Mouse (Mus musculus) MEL-GATA-1-ER (cell line): ENCODE data around the gene Gm16181.

ENCODE experiments used
- DNase-seq: peaks from one replicate; pipeline ENCODE4 v3.0.0-alpha.2; 2012; ENCODE audit warnings: low read depth; ENCODE audit errors: extremely low read depth

Gene Gm16181

DNA sequence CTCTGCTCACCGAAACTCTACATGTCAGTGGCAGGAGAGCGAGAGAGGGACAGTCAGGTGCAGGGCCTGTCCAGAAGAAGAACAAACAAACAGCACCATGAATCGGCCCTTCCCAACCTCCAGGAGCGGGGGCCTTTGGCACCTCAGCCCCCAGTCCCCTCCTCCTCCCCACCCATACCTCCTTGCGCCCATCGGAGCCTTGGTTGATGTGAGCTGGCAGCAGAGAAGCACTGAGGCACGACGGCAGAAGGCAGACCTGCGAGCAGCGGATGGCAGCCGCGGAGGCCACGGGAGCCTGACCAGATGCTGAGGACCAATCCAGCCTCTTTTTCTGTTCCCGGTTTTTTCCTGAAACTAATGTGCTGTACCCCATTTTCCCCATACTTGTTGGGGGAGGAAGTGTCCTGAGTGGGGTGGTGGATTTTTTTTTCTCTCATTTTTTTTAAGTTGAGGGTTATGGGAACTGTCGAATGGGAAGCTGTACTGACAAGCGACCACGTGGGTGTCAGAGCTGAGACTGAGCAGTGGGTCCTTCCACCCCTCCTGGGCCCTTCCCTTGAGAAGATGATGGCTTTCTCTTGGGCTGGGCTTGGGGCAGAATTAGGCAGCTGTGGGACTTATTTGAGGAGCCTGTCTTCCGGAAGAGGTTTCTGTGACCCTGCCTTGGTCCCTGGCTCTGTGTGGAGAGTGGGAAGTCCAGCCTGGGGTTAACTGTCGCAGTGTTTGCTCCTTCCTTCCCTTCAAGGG, 29.0 kb downstream of the Gm16181 start:
- DNase-seq: no peak

DNA sequence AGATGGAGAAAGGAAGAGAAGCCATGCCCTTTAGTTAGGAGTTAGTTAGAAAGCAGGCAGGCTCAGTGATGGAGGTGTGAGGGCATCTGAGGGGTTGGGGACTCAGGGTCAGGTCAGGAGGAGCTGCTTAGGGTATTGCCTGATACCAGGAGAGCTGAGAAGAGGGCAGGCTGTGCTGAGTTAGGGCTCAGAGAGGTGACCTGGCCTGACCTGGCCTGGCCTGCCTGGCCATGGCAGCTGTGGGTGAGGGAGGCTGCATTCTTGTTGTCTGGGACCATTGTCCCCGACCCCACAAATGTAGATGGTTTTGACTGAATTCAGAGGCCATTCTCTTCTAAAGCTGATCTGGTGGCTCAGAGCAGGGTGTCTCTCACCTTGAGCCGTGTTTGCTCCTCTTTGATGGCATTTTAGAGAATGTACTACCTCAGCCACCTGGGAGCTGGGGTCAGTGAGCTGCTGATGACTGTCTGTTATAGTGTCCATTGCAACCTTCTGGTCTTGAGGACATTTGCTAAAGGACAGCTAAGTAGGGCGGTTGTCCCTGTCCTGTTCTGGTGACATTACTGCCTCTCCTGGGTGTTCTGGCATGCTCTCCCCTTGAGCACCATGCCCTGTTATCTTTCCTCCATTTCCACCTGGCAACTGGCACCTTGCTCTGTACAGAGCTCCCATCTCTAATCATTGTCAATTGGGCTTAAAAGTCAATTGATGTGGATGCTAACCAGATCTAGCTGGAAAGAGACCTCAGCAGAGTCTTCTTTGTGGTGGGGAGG, 29.9 kb downstream of the Gm16181 start:
- no peak for DNase-seq

DNA sequence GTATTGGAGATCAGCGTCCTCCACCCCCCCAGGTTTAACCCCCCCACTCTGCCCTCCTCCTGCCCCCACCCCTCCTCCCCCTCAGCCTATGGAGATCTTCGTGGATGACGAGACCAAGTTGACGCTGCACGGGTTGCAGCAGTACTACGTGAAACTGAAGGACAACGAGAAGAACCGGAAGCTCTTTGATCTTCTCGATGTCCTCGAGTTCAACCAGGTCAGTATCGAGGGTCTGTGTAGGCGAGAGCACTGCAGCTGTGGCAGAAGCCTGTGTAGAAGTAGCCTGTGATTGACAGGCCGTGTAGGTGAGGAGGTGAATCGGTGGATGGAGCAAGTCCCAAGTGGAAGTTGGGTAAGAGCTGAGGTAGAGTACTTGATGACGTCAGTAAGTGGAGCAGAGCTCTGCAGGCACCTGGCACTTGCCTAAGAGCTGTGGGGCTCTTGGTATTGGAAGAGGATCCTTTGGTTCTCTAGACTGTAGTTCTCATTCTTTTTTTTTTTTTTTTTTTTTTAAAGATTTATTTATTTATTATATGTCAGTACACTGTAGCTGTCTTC, 30.6 kb downstream of the Gm16181 start:
- DNase-seq: no peak

DNA sequence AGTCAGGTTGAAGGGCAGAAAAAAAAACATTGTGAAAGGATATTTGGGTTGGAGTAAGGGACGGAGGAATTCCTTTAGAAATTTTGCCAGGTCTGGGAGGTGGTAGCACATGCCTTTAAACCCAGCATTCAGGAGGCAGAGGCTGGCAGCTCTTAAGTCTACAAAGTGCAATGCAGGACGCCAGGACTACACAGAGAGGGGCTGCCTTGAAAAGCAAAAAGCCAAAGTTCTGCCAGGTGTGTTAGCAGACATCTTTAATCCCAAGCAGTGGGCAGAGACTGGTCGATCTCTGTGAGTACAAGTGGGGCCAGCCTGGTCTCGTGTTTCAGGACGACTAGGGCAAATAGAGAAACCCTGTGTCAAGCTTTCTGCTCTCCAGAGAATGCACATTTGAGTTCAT, 31.3 kb downstream of the Gm16181 start:
- no peak for DNase-seq

DNA sequence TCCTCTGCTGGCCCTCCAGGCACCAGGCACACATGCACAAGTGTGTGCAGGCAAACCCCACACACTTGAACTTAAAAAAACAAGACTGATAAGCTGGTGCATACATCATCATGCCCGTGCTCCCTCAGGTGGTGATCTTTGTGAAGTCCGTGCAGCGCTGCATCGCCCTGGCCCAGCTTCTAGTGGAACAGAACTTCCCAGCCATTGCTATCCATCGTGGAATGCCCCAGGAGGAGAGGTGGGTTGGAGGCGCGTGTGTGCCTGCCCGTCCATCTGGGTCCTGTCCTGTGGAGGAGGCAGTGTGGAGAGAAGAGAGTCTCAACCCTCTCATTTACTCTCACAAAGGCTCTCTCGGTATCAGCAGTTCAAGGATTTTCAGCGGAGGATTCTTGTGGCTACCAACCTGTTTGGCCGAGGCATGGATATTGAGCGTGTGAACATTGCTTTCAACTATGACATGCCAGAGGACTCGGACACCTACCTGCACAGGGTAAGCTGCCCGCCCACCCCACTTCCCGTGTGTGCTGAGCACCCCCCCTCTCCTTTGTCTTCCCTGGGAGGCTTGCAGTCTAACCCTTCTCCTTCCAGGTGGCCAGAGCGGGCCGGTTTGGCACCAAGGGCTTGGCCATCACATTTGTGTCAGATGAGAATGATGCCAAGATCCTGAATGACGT, 32.1 kb downstream of the Gm16181 start:
- no peak for DNase-seq

DNA sequence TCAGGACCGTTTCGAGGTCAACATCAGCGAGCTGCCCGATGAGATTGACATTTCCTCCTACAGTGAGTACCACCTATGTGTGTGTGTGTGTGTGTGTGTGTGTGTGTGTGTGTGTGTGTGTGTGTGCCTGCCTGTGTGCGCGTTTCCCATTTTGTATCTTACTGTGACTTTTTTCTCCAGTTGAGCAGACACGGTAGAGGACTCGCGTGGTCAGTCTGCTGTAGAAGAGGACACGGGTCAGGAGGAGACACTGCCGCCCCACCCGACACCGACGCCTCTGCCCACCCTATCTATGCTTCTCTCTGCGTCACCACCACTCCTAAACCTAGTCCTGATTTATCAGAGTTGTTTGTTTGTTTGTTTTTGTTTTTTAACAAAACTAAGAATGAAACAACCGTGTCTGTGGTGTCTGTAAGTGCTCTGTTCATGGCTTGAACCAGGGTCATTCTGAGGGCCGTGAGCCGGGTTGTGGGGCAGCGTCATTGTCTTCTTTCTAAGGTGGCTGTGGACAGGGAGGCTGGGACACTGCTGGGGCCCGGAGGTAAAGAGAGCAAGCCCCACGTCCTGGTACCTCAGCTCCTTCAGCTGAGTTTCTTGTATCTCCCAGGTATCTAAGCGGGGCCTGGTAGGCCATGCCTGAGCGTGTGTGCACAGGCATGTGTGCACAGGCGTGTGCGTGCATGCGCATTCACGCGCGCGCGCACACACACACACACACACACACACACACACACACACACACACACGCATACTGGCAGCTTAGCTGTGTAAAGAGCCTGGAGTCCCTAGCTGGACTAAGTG, 32.9 kb downstream of the Gm16181 start:
- DNase-seq: no peak

DNA sequence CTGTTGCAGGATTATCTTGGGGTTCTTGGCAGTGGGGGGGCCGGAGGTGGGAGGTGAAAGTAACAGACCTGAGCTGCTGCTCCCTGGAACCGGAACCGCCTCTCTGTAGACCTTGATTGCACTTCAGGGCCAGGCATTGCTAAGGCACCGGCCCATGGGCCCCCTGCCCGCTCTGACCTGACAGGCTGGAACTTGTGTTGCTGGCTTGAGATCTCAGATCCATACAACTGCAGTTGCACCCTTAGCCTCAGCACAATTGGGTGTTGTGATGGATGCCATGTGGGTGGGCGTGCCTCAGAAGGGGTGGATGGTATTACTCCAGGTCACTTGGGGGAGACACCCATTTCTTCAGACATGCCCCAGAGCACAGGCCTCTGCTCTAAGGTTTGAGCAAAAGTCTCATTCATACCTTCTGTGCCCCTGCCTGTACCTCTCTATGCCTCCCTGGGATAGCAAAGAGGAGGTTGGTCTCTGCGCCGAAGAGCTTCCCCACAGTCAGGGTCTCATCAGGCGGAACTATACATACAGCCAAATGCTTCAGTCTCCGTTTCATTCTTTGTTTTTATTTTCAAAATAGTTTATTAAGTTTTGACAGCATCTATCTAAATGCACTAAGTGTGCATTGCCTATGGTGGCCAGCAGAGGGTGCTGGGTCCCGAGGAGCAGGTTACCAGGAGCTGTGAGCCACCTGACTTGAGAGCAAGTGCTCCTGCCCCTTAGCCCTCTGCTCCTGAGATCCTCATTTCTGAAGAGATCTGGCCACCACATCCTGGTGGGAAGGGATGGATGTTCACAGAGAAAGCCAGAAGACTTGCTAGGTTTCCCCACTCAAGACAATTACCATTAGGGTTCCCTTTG, 33.8 kb downstream of the Gm16181 start:
- no peak for DNase-seq

DNA sequence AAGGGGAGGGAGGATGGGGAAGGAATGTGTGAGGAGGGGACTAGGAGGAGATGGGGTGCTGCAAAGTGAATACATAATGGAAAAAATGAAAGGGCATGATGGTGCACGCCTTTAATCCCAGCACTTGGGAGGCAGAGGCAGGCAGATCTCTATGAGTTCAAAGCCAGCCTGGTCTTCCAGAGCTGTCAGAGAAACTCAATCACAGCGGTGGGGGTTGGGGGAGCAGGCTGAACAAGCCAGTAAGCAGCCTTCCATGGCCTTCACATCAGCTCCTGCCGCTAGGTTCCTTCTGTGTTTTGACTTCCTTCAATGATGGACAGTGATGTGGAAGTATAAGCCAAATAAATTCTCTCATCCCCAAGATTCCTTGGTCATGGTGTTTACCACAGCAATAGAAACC, 34.7 kb downstream of the Gm16181 start:
- no peak for DNase-seq

DNA sequence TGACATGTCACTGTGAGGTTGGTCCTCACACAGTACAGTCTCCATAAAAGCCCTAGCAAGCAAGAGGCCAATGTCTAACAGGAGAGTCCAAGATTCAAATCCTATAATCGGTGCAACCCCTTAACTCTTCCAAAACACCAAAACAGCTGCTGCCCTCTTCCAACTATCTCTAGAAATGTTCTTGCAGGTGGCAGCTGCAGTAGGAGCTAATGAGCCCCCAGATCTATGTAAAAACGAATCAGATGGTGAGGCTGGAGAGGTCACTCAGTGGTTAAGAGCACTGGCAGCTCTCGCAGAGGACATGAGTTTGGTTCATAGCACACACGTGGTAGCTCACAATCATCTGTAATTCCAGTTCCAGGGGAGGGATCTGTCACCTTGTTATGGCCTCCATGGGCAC, 35.1 kb downstream of the Gm16181 start:
- DNase-seq: no peak

DNA sequence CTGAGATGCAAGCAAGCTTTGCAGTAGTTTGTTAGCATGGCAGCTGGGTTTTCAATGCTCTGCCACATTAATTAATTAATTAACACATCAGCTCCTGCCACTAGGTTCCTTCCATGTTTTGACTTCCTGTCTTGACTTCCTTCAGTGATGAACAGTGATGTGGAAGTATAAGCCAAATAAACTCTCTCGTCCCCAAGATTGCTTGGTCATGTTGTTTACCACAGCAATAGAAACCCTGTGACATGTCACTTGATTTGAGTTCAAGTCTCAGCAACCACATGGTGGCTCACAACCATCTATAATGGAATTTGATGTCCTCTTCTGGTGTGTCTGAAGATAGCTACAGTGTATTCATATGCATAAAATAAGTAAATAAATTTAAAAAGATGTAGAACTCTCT, 36.7 kb downstream of the Gm16181 start:
- no peak for DNase-seq

DNA sequence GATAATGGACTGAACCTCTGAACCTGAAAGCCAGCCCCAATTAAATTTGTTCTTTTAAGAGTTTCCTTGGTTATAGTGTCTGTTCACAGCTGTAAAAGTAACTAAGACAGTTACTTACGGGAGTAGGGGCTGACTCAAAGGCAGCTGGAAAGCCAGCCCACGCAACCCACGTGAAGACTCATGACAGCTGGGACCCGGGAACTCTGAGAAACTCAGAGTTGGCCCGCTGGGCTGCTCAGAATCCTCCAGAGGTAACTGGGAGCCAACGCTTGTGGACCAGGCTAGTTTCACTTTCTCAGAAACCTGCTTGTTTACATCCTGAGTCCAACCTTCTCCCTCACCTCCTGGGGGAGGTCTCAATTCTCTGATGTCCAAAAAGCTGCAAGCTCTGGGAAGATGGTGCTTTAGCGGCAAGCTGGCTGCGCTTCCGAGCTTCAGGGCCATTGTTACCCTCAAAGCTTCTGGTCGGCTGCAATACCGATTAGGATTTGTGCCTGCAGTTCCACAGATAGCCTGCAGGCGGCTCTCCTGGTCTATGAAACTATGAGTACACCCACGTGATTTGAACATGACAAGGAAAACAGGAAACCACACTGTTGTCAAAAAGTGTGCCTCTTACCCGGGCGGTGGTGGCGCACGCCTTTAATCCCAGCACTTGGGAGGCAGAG, 37.3 kb downstream of the Gm16181 start:
- DNase-seq: peak; percentile 99

DNA sequence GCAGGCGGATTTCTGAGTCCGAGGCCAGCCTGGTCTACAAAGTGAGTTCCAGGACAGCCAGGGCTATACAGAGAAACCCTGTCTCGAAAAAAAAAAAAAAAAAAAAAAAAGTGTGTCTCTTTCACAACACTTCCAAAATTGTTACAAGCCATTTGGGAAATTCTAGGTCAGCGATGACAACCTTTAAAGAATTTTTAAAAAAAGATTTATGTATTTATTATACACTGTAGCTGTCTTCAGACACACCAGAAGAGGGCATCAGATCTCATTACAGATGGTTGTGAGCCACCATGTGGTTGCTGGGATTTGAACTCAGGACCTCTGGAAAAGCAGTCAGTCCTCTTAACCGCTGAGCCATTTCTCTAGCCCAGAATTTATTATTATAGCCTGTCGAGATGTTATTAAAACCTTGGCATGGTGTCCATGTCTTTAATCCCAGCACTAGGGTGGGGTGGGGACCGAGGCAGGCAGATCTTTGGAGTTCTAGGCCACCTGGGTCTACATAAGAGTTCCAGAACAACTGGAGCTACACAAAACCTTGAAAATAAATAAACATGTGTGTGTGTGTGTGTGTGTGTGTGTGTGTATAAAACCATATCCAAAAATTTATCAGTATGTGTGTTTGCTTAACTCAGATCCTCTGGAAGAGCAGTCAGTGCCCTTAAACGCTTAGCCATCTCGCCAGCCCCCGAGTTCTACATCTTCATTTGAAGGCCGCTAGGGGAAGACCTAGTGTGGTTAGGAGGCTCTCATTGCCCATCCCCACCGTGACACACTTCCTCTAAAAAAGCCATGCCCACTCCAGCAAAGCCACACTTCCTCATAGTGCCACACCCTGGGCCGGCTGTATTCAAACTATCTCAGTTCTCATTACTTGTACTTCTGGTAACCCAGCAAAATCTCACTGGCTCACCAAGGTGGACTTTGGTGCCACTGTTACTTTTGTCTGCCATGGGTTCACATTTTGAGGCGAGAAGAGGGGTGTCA, 38.2 kb downstream of the Gm16181 start:
- DNase-seq: peak; percentile 100

DNA sequence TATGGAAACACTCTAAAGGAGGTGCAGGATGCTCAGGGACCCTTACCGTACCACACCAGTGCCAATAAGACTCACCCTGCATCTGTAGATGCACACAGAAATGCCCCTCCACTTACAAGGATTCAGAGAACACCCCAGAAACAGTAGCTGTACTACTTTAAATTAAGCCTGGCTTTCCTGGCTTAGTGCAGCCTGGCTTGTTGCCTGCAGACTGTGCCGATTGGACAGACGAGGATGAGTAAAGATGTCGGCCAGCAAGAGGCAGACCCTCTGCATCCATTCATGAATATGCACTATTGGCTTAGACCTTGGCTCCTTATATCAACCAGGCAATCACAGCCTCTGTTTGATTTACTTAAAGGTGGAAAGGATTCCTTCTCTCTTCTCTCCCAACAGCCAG, 39.0 kb downstream of the Gm16181 start:
- DNase-seq: no peak

DNA sequence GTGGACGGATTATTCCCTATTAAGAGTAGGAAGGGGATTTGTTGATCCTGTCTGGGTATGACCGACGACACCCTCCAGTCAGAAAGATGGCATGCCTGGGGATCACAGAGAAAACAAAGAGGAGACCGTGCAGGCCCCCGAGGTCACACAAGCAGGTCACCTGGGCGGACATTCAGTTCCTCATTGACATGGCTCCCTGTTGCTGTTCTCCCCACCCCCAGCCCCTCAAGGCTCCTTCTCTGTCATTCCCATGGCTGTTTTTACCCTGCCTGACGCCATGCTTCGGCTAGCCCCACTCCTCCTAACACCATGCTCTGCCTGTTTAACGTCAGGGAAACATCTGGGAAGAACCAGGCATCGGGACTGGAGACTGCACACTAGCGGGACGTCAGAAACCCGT, 41.0 kb downstream of the Gm16181 start:
- DNase-seq: no peak

DNA sequence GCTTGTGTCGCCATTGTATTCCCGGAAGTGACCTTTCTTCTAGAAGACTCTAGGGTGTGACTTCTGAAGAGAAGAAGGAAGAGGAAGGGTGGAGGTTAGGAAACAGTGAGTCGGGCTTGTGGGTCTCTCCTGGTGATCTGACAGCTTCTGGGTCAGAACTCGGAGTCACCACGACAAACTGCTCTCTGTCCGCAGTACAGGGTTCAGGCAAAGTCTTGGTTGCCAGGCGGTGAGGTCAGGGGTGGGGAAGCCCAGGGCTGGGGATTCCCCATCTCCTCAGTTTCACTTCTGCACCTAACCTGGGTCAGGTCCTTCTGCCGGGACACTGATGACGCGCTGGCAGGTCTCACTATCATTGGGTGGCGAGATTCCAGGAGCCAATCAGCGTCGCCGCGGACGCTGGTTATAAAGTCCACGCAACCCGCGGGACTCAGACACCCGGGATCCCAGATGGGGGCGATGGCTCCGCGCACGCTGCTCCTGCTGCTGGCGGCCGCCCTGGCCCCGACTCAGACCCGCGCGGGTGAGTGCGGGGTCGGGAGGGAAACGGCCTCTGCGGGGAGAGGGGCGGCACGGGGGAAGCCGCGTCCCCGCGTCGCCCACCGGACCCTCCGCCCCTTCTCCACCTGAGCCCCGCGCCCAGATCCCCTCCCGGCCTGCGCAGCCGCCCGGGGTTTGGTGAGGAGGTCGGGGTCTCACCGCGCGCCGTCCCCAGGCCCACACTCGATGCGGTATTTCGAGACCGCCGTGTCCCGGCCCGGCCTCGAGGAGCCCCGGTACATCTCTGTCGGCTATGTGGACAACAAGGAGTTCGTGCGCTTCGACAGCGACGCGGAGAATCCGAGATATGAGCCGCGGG, 42.3 kb downstream of the Gm16181 start, which contains the start of gene H2-D1:
H2-D1 (plus strand) TSS at position 67 of the 859 bp plus-strand sequence.
- DNase-seq: peak; percentile 97

DNA sequence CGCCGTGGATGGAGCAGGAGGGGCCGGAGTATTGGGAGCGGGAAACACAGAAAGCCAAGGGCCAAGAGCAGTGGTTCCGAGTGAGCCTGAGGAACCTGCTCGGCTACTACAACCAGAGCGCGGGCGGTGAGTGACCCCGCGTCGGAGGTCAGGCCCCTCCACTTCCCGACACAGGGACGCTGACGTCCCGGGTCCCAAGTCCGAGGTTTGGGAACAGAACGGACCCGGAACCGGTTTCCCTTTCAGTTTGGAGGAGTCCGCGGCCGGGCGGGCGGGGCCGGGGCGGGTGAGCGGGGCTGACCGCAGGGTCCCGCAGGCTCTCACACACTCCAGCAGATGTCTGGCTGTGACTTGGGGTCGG, 42.9 kb downstream of the Gm16181 start:
- no peak for DNase-seq

DNA sequence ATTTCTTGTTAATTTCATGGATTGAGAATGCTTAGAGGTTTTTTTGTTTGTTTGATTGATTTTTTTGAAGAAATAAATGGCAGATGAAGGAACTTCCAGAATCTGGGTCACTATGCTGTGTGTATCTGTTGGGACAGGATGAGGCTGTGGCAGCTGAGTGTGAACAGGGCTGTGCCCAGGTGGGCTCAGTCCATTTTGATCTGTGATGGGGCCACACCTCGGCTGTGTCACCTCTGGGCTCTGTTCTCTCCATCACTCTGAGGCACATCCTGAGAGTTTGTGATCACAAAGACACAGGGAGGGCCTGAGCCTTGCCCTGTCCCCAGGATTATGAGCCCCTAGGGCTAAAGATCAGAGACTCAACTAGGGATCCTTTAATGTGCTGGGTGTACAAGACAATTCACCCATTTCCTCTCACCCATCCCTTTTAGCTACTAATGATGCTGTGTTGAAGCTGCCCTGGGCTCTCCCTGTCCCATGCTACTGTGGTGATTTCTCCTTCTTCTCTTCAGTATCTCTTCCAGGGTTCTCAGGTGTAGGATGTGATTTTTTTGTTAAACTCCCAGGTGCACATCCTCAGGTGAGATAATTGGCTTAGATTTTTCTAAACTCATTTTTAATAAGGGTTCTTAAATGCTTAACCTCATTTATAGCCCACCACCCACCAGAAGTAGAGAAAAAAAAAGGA, 46.9 kb downstream of the Gm16181 start:
- no peak for DNase-seq
